Mouse (Mus musculus): ENCODE data around the gene Dcaf1.
A peak's percentile ranks its signal among the peaks of the same experiment; 100 is the strongest.

GRCm38 (mm10) chr9:106822381-106823104 lies 869 bp downstream of the Dcaf1 start:
- TF ChIP-seq CTCF (IDR thresholded peaks at IDR 0.05) (peak; percentile 22; the same call in 1 of the 2 replicates), EP300 (IDR thresholded peaks at IDR 0.05) (no peak)
